Mouse (Mus musculus): ENCODE data around the gene Tmbim1. TPM values are rescaled to one million over a fixed set of nuclear protein-coding genes. Genes with fewer than 3 reads are reported as not detected.
A peak's percentile ranks its signal among the peaks of the same experiment; 100 is the strongest.
"Not testable (repeated sequence)": the region's sequence is repeated elsewhere in the genome, so short reads cannot be mapped to it uniquely, and the experiment has no call there.

The Tmbim1 gene
- polyA plus RNA-seq, 1 experiment from 2014 or later: 7.1 TPM

- peaks cover 31% of the 10 kb centered on the region for H3K4me1 ChIP-seq (replicated peaks)
- no peaks in the 10 kb centered on the region for H3K27me3 ChIP-seq
- no peaks in the 10 kb centered on the region for H3K9me3 ChIP-seq
- H3K4me3 ChIP-seq (replicated peaks): no peak overlapping the region
- H3K36me3 ChIP-seq: no peaks in the 10 kb centered on the region
- WGBS: 89% methylated on average over 5 of the region's 5 CpGs
- H3K9ac ChIP-seq (replicated peaks): no peak overlapping the region
- H3K4me2 ChIP-seq (replicated peaks): no peak overlapping the region
- ATAC-seq: peak; percentile 28; the same call in 1 of the 2 replicates
- H3K27ac ChIP-seq: no peak overlapping the region
These were observed 32.6 kb upstream of the Tmbim1 start for GRCm38 (mm10) chr1:74338013-74338412.

GRCm38 (mm10) chr1:74337241-74337771 is 31.9 kb upstream of the Tmbim1 start:
- H3K4me3 ChIP-seq (replicated peaks): no peak overlapping the region
- H3K9me3 ChIP-seq: no peaks in the 10 kb centered on the region
- 84% methylated on average over 3 of the region's 3 CpGs for WGBS
- no peaks in the 10 kb centered on the region for H3K36me3 ChIP-seq
- H3K27me3 ChIP-seq: no peaks in the 10 kb centered on the region
- H3K4me2 ChIP-seq (replicated peaks): no peak overlapping the region
- peaks cover 31% of the 10 kb centered on the region for H3K4me1 ChIP-seq (replicated peaks)
- ATAC-seq: no peak
- H3K9ac ChIP-seq (replicated peaks): no peak overlapping the region
- no peak overlapping the region for H3K27ac ChIP-seq

GRCm38 (mm10) chr1:74335436-74336170 is 30.2 kb upstream of the Tmbim1 start:
- Histone ChIP-seq H3K4me1 (replicated peaks) (peaks cover 37% of the 10 kb centered on the region), H3K9me3 (no peaks in the 10 kb centered on the region), H3K36me3 (no peaks in the 10 kb centered on the region), H3K4me3 (replicated peaks) (no peak overlapping the region), H3K9ac (replicated peaks) (no peak overlapping the region), H3K27me3 (no peaks in the 10 kb centered on the region), H3K4me2 (replicated peaks) (no peak overlapping the region), H3K27ac (no peak overlapping the region)
- ATAC-seq: no peak
- 73% methylated on average over 6 of the region's 6 CpGs for WGBS

GRCm38 (mm10) chr1:74335033-74335432 is 29.6 kb upstream of the Tmbim1 start:
- no peak for ATAC-seq
- H3K4me2 ChIP-seq (replicated peaks): no peak overlapping the region
- H3K27me3 ChIP-seq: no peaks in the 10 kb centered on the region
- peaks cover 41% of the 10 kb centered on the region for H3K4me1 ChIP-seq (replicated peaks)
- H3K4me3 ChIP-seq (replicated peaks): no peak overlapping the region
- H3K9ac ChIP-seq (replicated peaks): no peak overlapping the region
- H3K36me3 ChIP-seq: no peaks in the 10 kb centered on the region
- no peaks in the 10 kb centered on the region for H3K9me3 ChIP-seq
- no peak overlapping the region for H3K27ac ChIP-seq
- WGBS: 64% methylated on average over 4 of the region's 4 CpGs

GRCm38 (mm10) chr1:74334607-74335006 is 29.2 kb upstream of the Tmbim1 start:
- H3K9me3 ChIP-seq: no peaks in the 10 kb centered on the region
- H3K27ac ChIP-seq: no peak overlapping the region
- no peaks in the 10 kb centered on the region for H3K36me3 ChIP-seq
- no peaks in the 10 kb centered on the region for H3K27me3 ChIP-seq
- peaks cover 45% of the 10 kb centered on the region for H3K4me1 ChIP-seq (replicated peaks)
- 79% methylated on average over 3 of the region's 3 CpGs for WGBS
- ATAC-seq: no peak
- no peak overlapping the region for H3K4me2 ChIP-seq (replicated peaks)
- H3K9ac ChIP-seq (replicated peaks): no peak overlapping the region
- H3K4me3 ChIP-seq (replicated peaks): no peak overlapping the region

GRCm38 (mm10) chr1:74332930-74333329 is 27.5 kb upstream of the Tmbim1 start:
- WGBS: 4% methylated on average over 9 of the region's 9 CpGs
- peak; percentile 4; the same call in 1 of the 2 replicates for ATAC-seq
- H3K9me3 ChIP-seq: no peaks in the 10 kb centered on the region

GRCm38 (mm10) chr1:74332241-74332763 is 26.9 kb upstream of the Tmbim1 start:
- H3K27ac ChIP-seq: peak overlapping the region; percentile 81
- H3K36me3 ChIP-seq: peaks cover 6% of the 10 kb centered on the region
- peak overlapping the region; percentile 67 for H3K4me2 ChIP-seq (replicated peaks)
- WGBS: under 1% methylated on average over 36 of the region's 36 CpGs
- H3K9me3 ChIP-seq: no peaks in the 10 kb centered on the region
- H3K4me1 ChIP-seq (replicated peaks): peaks cover 41% of the 10 kb centered on the region
- ATAC-seq: peak; percentile 98
- H3K27me3 ChIP-seq: no peaks in the 10 kb centered on the region
- peak overlapping the region; percentile 51 for H3K4me3 ChIP-seq (replicated peaks)
- H3K9ac ChIP-seq (replicated peaks): peak overlapping the region; percentile 69

More at GRCm38 (mm10) chr1:74332930-74333329, 27.5 kb upstream of the Tmbim1 start:
- Histone ChIP-seq H3K9ac (replicated peaks) (peak overlapping the region; percentile 69), H3K4me1 (replicated peaks) (peaks cover 41% of the 10 kb centered on the region), H3K36me3 (peaks cover 6% of the 10 kb centered on the region), H3K27me3 (no peaks in the 10 kb centered on the region), H3K27ac (peak overlapping the region; percentile 81), H3K4me2 (replicated peaks) (peak overlapping the region; percentile 67), H3K4me3 (replicated peaks) (peak overlapping the region; percentile 51)

GRCm38 (mm10) chr1:74331046-74331681 is 25.7 kb upstream of the Tmbim1 start:
- H3K9me3 ChIP-seq: no peaks in the 10 kb centered on the region
- H3K4me1 ChIP-seq (replicated peaks): peaks cover 41% of the 10 kb centered on the region
- H3K9ac ChIP-seq (replicated peaks): no peak overlapping the region
- H3K27me3 ChIP-seq: no peaks in the 10 kb centered on the region
- H3K4me3 ChIP-seq (replicated peaks): no peak overlapping the region
- peaks cover 6% of the 10 kb centered on the region for H3K36me3 ChIP-seq
- peak overlapping the region; percentile 81 for H3K27ac ChIP-seq
- H3K4me2 ChIP-seq (replicated peaks): no peak overlapping the region
- ATAC-seq: no peak
- WGBS: 79% methylated on average over 4 of the region's 4 CpGs

GRCm38 (mm10) chr1:74329899-74330431 is 24.5 kb upstream of the Tmbim1 start:
- H3K4me3 ChIP-seq (replicated peaks): no peak overlapping the region
- 80% methylated on average over 7 of the region's 7 CpGs for WGBS

GRCm38 (mm10) chr1:74326916-74327315 is 21.5 kb upstream of the Tmbim1 start:
- H3K4me3 ChIP-seq (replicated peaks); H3K4me2 ChIP-seq (replicated peaks): not testable (repeated sequence)
- WGBS: 68% methylated on average over 2 of the region's 2 CpGs

More at GRCm38 (mm10) chr1:74329899-74330431, 24.5 kb upstream of the Tmbim1 start:
- no peak overlapping the region for H3K9ac ChIP-seq (replicated peaks)
- peaks cover 6% of the 10 kb centered on the region for H3K36me3 ChIP-seq
- H3K4me2 ChIP-seq (replicated peaks): no peak overlapping the region
- no peaks in the 10 kb centered on the region for H3K9me3 ChIP-seq
- H3K27me3 ChIP-seq: no peaks in the 10 kb centered on the region
- no peak overlapping the region; the same call in 1 of the 2 replicates for H3K27ac ChIP-seq
- peaks cover 33% of the 10 kb centered on the region for H3K4me1 ChIP-seq (replicated peaks)
- ATAC-seq: no peak

GRCm38 (mm10) chr1:74321396-74321795 is 16.0 kb upstream of the Tmbim1 start:
- Histone ChIP-seq H3K4me3 (replicated peaks) (no peak overlapping the region), H3K4me1 (replicated peaks) (no peaks in the 10 kb centered on the region), H3K9ac (replicated peaks) (no peak overlapping the region), H3K27me3 (no peaks in the 10 kb centered on the region), H3K9me3 (no peaks in the 10 kb centered on the region), H3K4me2 (replicated peaks) (no peak overlapping the region), H3K27ac (no peak overlapping the region), H3K36me3 (no peaks in the 10 kb centered on the region)
- 88% methylated on average over 3 of the region's 3 CpGs for WGBS
- no peak for ATAC-seq

More at GRCm38 (mm10) chr1:74326916-74327315, 21.5 kb upstream of the Tmbim1 start:
- H3K36me3 ChIP-seq; H3K27me3 ChIP-seq; H3K27ac ChIP-seq; ATAC-seq; H3K9ac ChIP-seq (replicated peaks); H3K9me3 ChIP-seq: not testable (repeated sequence)
- peaks cover 12% of the 10 kb centered on the region for H3K4me1 ChIP-seq (replicated peaks)

- no peak for ATAC-seq
- H3K4me1 ChIP-seq (replicated peaks): no peaks in the 10 kb centered on the region
- H3K36me3 ChIP-seq: no peaks in the 10 kb centered on the region
- H3K4me3 ChIP-seq (replicated peaks): no peak overlapping the region
- H3K9me3 ChIP-seq: no peaks in the 10 kb centered on the region
- H3K27ac ChIP-seq: no peak overlapping the region
- WGBS: 94% methylated on average over 3 of the region's 3 CpGs
- no peak overlapping the region for H3K4me2 ChIP-seq (replicated peaks)
- no peak overlapping the region for H3K9ac ChIP-seq (replicated peaks)
- H3K27me3 ChIP-seq: no peaks in the 10 kb centered on the region
These were observed 13.3 kb upstream of the Tmbim1 start for GRCm38 (mm10) chr1:74318711-74319110.
